Mouse (Mus musculus): ENCODE measurements around the gene Zxdc. TPM values are rescaled to one million over a fixed set of nuclear protein-coding genes. Genes with fewer than 3 reads are reported as not detected.

Gene Zxdc
- polyA plus RNA-seq (2012; rRNA removed), result 8.5 and 12.2 TPM in 2 replicates

DNA sequence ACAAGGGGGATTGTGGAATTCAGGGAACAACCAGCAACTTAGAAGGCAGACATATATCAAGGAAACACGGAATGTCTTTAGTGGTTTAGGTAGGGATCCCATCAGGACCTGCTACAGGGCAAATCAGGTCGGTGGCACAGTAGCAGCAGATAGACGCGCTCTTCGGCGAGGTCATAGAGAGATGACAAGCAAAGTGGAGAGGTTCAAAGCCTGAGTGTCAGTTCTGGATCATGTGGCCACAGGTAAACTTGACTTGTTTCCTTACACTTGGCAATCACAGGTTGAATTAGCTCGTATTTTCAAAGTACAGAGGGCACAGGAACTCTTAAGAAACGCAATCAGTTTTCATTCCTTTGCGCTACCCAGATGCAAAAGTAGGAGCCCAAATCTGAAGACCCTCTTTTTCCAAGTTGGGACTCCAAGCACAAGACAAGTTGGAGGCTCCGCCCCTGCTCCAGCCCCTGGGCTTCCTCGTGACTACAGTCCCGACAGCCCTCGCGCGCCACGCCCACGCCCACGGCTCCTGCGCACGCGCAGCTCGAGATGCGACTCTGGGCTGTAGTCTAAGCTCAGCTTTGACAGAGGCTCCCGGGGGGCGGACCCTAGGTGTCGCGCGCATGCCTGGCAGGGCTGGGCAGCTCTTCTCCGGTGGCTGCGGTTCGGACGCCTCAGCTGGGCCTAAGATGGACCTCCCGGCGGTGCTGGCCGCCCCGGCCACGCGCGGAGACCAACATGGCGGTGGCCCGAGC lies at the start of gene Zxdc:
TSS of gene Zxdc (plus strand) at position 517 of the 749 bp plus-strand sequence.

DNA sequence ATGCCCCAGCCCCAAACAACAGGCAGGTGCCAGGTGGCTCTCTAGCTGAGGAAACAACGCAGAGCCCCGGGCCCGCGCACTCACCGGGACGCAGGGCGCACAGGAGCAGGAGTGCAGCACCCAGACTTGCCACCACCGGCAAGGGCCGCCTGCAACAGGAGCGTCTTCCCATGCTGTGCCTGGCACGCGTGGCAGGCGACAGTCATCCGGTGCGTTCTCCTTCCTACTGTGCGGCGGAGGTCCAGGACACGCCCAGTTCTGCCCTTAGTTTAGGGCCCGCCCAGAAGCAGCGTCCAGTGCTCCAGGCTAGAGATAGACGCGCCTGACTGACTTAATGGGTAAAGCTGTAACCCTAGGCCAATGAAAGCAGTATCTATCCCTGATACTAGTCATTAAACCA lies 44.3 kb upstream of the Zxdc start, which contains the start of gene Chst13:
TSS of gene Chst13 (minus strand) at position 195 of the 400 bp plus-strand sequence.

DNA sequence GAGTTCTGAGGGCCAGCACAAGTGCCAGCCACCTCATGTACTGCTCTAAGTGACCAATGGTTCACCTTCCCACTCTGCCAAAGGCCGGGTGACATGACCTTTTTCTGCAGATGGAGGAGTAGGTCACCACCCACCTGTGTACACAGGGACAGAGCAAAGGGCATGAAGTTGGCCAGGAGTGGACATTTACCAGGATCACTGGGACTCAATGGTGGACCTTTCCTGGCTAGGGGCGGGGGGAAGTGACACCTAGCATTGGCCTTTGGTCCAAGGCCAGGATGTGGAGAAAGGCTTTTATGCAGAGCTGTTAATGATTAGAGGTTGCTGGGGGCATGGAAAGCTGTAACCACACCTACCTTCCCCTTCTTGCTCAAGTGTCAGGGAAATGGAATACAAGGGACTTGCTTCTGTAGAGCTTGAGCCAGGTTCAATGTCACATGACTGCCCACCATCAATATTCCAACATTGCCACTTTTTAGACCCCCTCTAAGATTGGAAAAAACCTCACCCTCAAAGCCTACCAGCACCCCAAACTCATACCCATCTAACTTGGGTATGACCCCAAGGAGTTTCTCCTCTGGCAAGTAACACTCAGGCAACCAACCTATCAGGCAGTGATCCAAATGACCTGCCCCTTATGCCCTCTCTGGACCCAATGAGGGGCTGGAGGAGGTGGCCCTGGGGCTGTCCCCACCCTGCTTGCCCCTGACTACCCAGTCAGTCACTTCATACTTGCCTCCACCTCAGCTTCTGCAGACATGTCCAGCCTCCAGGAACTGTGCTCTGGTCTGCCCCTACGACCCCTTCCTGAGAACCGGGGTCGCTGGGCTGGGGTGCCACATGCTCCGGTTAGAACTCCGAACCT lies 36.5 kb upstream of the Zxdc start, which contains the start of gene Uroc1:
TSS of gene Uroc1 (plus strand) at position 724 of the 865 bp plus-strand sequence.

DNA sequence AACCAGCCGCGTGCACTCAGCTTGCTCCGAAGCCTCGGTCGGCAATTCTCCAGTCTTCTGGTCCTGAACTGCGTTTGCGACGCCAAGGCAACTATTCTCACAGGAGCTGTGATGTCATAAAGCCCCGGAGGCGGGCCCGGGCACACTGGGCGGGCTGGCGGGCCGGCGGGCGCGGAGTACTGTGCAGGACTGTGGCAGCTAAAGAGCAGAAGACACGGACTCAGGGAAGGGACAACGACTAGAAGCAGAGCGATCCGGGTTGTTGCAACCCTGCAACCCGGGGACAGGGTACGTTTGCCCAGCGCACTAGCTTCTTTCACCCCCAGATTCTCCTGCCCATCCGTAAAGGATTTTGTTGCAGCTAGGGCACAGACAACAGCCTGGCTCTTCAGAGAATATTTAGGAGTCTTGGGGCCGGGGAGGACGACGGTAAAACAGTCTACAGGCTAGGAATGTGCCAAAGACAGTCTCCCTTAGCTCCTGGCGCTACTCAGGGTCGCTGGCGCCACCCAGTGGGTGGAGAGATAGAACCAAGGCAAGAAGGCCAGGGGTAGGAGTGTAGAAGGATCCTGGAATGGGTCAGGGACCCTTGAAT lies 59.2 kb downstream of the Zxdc start, which contains the start of gene Cfap100:
TSS of gene Cfap100 (minus strand) at position 418 of the 595 bp plus-strand sequence.

Other genes with a start within 250 kb of the Zxdc start
- not detected in 2 replicates for gene Vmn1r51, start 246.9 kb upstream of the Zxdc start, polyA plus RNA-seq (2012; rRNA removed)
- not detected in 2 replicates for gene Vmn1r52, start 194.7 kb upstream of the Zxdc start, polyA plus RNA-seq (2012; rRNA removed)
- not detected in 2 replicates for gene V1ra8, start 166.7 kb upstream of the Zxdc start, polyA plus RNA-seq (2012; rRNA removed)
- gene Vmn1r53, start 145.1 kb upstream of the Zxdc start, polyA plus RNA-seq (2012; rRNA removed), result 0.05 TPM in 1 of 2 replicates, not detected in the other
- gene Vmn1r54, start 123.2 kb upstream of the Zxdc start, polyA plus RNA-seq (2012; rRNA removed), result not detected in 2 replicates
- gene BC048671, start 68.3 kb upstream of the Zxdc start, polyA plus RNA-seq (2012; rRNA removed), result not detected in 2 replicates
- gene Chst13, start 44.3 kb upstream of the Zxdc start, polyA plus RNA-seq (2012; rRNA removed), result 0.45 and 0.82 TPM in 2 replicates
- gene Uroc1, start 36.2 kb upstream of the Zxdc start, polyA plus RNA-seq (2012; rRNA removed), result 0.17 and 0.23 TPM in 2 replicates
- gene Cfap100, start 59.3 kb downstream of the Zxdc start, polyA plus RNA-seq (2012; rRNA removed), result 2.3 and 5.4 TPM in 2 replicates
- 2.2 and 3.1 TPM in 2 replicates for gene Klf15, start 93.1 kb downstream of the Zxdc start, polyA plus RNA-seq (2012; rRNA removed)
- 1.9 and 3.1 TPM in 2 replicates for gene Aldh1l1, start 116.9 kb downstream of the Zxdc start, polyA plus RNA-seq (2012; rRNA removed)
- 3.8 and 4.7 TPM in 2 replicates for gene Slc41a3, start 235.2 kb downstream of the Zxdc start, polyA plus RNA-seq (2012; rRNA removed)

Measured in central nervous system, embryonic 11.5 days (tissue).